Mouse (Mus musculus) heart, postnatal 0 days (tissue): Measurements from ENCODE around the gene Tor2a. TPM values are rescaled to one million over a fixed set of nuclear protein-coding genes. Genes with fewer than 3 reads are reported as not detected.
A peak's percentile ranks its signal among the peaks of the same experiment; 100 is the strongest.

ENCODE experiments used
- ATAC-seq: fragments of 200-750 bp; cut with Nextera tagmentation; 2 replicates; pipeline ENCODE4 v1.8.0; 2017; ENCODE audit warnings: low read depth, moderate number of reproducible peaks, moderate library complexity; ENCODE audit not compliant: insufficient read depth
- DNase-seq: peaks from one replicate; pipeline ENCODE4 v3.0.0-alpha.2; 2016; ENCODE audit warnings: low spot score
- H3K27ac ChIP-seq: fragments of 300-500 bp; sonication (generic); 2 replicates; pipeline ENCODE4 v1.5.1; 2014; ENCODE audit warnings: low read depth, mild to moderate bottlenecking
- H3K27me3 ChIP-seq: fragments of 300-500 bp; sonication (generic); 2 replicates; pipeline ENCODE4 v1.6.1; 2014; ENCODE audit warnings: low read length, mixed read lengths; ENCODE audit not compliant: control insufficient read depth, insufficient read depth
- H3K36me3 ChIP-seq: fragments of 300-500 bp; sonication (generic); replicated peaks from 2 replicates; pipeline ENCODE4 v1.6.1; 2014; ENCODE audit warnings: low read length, mixed read lengths; ENCODE audit not compliant: control insufficient read depth, insufficient read depth
- H3K4me1 ChIP-seq: fragments of 300-500 bp; sonication (generic); 2 replicates; pipeline ENCODE4 v1.6.1; 2014; ENCODE audit warnings: antibody characterized with exemption; ENCODE audit not compliant: control insufficient read depth, insufficient read depth
- H3K4me2 ChIP-seq: fragments of 300-500 bp; sonication (generic); 2 replicates; pipeline ENCODE4 v1.6.1; 2014; ENCODE audit warnings: low read depth, mild to moderate bottlenecking, low read length, moderate library complexity
- H3K4me3 ChIP-seq: fragments of 300-500 bp; sonication (generic); 2 replicates; pipeline ENCODE4 v1.5.1; 2014; ENCODE audit warnings: low read depth, low read length
- H3K9ac ChIP-seq: fragments of 300-500 bp; sonication (generic); replicated peaks from 2 replicates; pipeline ENCODE4 v1.6.1; 2014; ENCODE audit warnings: low read depth, low read length, mixed read lengths
- H3K9me3 ChIP-seq: fragments of 300-500 bp; sonication (generic); replicated peaks from 2 replicates; pipeline ENCODE4 v1.6.1; 2016; ENCODE audit warnings: low read length; ENCODE audit not compliant: control insufficient read depth
- CTCF ChIP-seq: IDR thresholded peaks from 2 replicates; pipeline ENCODE4 v1.5.1; 2016; ENCODE audit warnings: antibody characterized with exemption, control low read depth, low read depth
- EP300 ChIP-seq: IDR thresholded peaks from 2 replicates; pipeline ENCODE4 v1.6.1; 2016; ENCODE audit warnings: antibody characterized with exemption, low read depth
- WGBS: fragments of 180-500 bp; shearing (Covaris S2); extraction: QIAGEN DNeasy Blood & Tissue Kit; methylation state at CpG from one replicate; pipeline ENCODE4 v1.1.7; 2014; 5-methylcytosine and 5-hydroxymethylcytosine counted together
- polyA plus RNA-seq: library from polyadenylated mRNA; unstranded; fragments of >200 nt; fragmentation: Nextera tagmentation; extraction: Ambion mirVana; gene quantifications from 2 replicates; pipeline ENCODE4 v1.2.1, GENCODE M21; 2015
- total RNA-seq: library from RNA; depleted of rRNA; stranded (reverse); fragments of >200 nt; gene quantifications from 2 replicates; pipeline ENCODE4 v1.2.3, GENCODE M21; 2014; ENCODE audit warnings: low replicate concordance

Gene Tor2a
- total and polyA plus RNA-seq, 2 experiments from 2014 or later: 27.5 to 34.6 TPM

DNA sequence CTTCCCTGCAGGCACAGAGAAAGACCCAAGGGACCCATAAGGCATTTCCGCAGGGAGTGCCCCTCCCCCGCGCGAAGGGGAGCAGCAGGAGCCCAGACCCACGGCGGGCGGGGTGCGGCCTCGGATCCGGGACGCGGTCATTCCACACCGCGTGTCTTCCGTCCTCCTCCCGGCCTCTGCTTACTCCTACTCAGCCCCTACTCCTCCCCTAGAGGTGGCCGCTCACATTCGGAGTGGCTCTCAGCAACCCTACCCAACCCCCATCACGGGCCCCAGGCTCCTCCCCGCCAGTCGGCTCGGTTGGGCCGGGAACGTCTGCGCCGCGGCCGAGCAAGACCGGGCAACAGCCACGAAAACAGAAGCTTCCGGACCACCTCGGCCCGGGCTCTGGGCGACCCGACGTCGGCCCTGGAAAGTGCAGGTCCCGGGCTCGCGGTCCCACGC is 44.9 kb upstream of the Tor2a start:
- ATAC-seq: peak; percentile 55
- WGBS: under 1% methylated on average over 41 of the region's 41 CpGs
- H3K9ac ChIP-seq: peak overlapping the region; percentile 65
- TF ChIP-seq CTCF (no peak), EP300 (peak; percentile 56; the same call in 1 of the 2 replicates)
- DNase-seq: peak; percentile 68
- H3K4me3 ChIP-seq: peak overlapping the region; percentile 70
- peaks cover 39% of the 10 kb centered on the region for H3K36me3 ChIP-seq
- no peaks in the 10 kb centered on the region for H3K9me3 ChIP-seq
- peak overlapping the region; percentile 79 for H3K4me2 ChIP-seq
- no peaks in the 10 kb centered on the region for H3K27me3 ChIP-seq
- peak overlapping the region; percentile 90 for H3K27ac ChIP-seq
- peaks cover 15% of the 10 kb centered on the region for H3K4me1 ChIP-seq

DNA sequence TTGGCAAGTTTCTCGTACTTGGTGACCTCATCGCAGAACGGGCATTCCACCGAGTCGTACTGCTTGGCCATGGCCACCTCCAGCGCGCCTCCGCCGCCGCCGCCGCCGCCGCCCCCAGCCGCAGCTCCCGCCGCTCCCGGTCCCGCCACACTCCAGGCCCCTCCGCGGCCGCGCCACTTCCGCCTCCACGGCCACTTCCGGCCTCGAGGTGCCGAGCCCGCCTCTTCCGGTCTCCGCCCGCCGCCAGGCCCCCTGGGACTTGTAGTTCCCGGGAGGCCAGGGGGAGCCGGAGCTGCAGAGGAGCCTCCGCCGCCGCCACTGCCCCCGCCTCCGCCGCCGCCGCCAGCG is 44.5 kb upstream of the Tor2a start:
- under 1% methylated on average over 33 of the region's 44 CpGs for WGBS
- TF ChIP-seq CTCF: no peak
- TF ChIP-seq EP300: no peak
- peaks cover 34% of the 10 kb centered on the region for H3K36me3 ChIP-seq
- peaks cover 15% of the 10 kb centered on the region for H3K4me1 ChIP-seq
- H3K27me3 ChIP-seq: no peaks in the 10 kb centered on the region
- peak; percentile 89 for ATAC-seq
- no peaks in the 10 kb centered on the region for H3K9me3 ChIP-seq
- H3K27ac ChIP-seq: peak overlapping the region; percentile 90
- H3K4me2 ChIP-seq: peak overlapping the region; percentile 79
- DNase-seq: peak; percentile 89
- peak overlapping the region; percentile 70 for H3K4me3 ChIP-seq
- peak overlapping the region; percentile 65 for H3K9ac ChIP-seq

DNA sequence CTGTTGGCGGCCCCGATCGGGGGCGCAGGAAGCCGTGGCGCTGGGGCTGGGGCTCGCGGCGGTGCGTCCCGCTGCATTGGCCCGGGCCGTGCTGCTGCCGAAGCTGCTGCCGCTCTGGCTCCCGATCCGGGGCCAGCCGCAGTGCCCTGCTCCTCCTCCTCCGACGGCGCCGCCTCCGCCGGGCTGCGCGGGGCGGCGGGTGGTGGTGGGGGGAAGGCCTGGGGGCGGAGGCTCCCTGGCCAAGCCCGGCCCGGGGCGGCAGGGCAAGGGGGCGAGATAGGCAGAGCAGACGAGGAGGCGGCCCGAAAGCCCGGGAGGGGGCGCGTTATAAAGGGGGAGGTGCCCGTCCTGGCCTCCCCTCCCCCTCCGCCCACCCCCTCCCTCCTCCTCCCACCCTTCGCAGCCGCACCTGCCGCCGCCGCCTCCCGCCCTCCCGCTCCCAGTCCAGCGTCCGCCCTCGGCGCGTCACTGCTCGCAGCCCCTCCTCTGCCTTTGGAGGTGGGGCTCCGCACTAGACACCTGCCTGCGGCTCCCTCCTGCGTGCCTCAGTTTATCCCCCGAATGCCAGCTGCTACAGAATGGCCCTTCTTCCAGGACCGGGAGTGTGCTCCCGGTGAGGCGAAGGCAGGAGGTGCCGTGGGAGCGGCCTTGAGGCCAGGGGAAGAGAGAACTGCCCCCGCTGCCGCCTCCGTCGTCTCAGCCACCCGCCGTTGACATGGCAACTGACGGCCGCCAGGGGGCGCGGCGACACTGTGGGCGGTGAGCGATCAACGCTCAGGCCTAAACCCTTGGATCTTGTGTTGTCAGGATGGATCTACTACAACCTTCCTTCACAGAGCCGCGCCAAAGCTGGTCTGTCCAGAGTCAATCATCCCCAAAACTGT is 43.9 kb upstream of the Tor2a start, which contains the start of gene Cdk9:
Gene Cdk9 (minus strand): TSS at position 143 of the 884 bp plus-strand sequence.
- DNase-seq (peak; percentile 89), ATAC-seq (peak; percentile 80)
- Histone ChIP-seq H3K9me3 (no peaks in the 10 kb centered on the region), H3K9ac (peak within 1 kb of the TSS; percentile 65), H3K27me3 (no peaks in the 10 kb centered on the region), H3K27ac (peak within 1 kb of the TSS; percentile 90), H3K36me3 (peaks cover 28% of the 10 kb centered on the region), H3K4me1 (peaks cover 15% of the 10 kb centered on the region), H3K4me3 (peak within 1 kb of the TSS; percentile 70), H3K4me2 (peak within 1 kb of the TSS; percentile 79)
- TF ChIP-seq EP300 (no peak), CTCF (peak; percentile 97)
- WGBS: under 1% methylated on average over 51 of the region's 79 CpGs

DNA sequence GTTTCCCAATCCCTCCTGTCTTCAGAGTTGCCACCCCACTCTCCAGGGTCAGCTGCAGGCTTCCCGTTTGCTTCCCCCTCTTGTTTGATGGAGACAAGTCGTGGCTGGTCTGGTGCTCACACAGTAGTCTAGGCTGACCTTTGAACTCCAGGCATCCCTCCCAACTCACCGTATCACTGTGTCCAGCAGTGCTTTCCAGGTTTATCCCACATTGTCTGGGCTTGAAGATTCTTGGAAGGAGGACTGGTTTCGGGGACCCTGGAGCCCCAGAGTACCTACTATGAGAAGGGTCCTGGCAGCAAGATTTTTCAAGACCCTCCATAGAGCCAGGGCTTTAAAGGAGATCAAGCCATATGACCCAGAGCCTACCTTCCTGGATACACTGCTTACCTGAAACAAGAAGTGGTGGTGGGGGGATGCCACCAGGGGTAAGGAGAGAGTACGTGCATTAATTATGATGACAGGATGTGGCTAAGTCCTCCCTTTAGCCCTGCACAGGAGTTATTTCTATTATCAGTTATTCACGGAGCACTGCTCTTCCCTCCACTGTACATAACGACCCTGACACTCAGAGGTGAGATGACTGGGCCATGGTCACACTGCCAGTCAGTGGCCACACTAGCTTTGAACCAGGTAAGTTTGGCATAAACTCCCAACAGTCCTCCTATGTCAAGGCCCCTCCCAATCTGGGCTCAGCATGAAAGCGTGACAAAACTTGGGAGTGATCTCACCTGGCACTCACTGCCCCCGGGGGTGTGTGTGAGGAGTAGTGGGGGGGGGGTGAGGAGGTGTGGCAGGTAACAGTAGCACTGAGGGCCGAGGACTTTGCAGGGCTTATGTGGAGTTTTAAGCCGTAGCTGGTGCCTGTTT is 42.7 kb upstream of the Tor2a start:
- Histone ChIP-seq H3K4me1 (peaks cover 15% of the 10 kb centered on the region), H3K36me3 (peaks cover 16% of the 10 kb centered on the region), H3K4me3 (no peak overlapping the region), H3K9me3 (no peaks in the 10 kb centered on the region), H3K9ac (no peak overlapping the region), H3K27me3 (no peaks in the 10 kb centered on the region), H3K27ac (peak overlapping the region; percentile 90), H3K4me2 (no peak overlapping the region)
- WGBS: 42% methylated on average over 11 of the region's 11 CpGs
- TF ChIP-seq CTCF (no peak), EP300 (no peak)
- DNase-seq (no peak), ATAC-seq (no peak)

DNA sequence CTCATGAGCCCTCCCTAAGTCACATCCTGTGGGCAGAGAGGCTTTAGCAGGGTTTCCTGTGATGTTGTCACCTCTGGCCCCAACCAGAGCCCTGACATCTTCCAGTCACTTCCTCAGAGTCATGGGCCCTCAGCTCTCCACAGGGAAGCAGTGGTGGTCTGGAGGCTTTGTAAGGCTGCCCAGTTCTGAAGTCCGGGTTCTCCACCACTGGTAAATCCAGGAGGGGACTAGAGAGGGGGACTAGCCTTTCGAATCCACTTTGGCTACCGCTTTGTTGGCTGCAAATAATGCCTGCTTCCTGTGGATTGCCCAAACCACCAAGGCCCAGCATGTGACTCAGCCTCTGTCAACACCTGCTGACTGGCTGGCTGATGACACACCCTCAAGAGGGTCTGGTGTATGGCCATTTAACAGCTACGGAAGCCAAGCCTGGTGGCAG is 42.0 kb upstream of the Tor2a start:
- Histone ChIP-seq H3K27me3 (no peaks in the 10 kb centered on the region), H3K4me3 (no peak overlapping the region), H3K4me1 (peaks cover 15% of the 10 kb centered on the region), H3K9ac (no peak overlapping the region), H3K9me3 (no peaks in the 10 kb centered on the region), H3K27ac (peak overlapping the region; percentile 90), H3K4me2 (no peak overlapping the region), H3K36me3 (peaks cover 10% of the 10 kb centered on the region)
- DNase-seq (peak; percentile 32), ATAC-seq (no peak)
- WGBS: 30% methylated on average over 4 of the region's 4 CpGs
- TF ChIP-seq CTCF (no peak), EP300 (no peak)
